Mouse (Mus musculus): ENCODE data around the gene Aarsd1. TPM values are rescaled to one million over a fixed set of nuclear protein-coding genes. Genes with fewer than 3 reads are reported as not detected.
A peak's percentile ranks its signal among the peaks of the same experiment; 100 is the strongest.
"Not testable (repeated sequence)": the region's sequence is repeated elsewhere in the genome, so short reads cannot be mapped to it uniquely, and the experiment has no call there.

Aarsd1 gene
- total RNA-seq, 2 experiments from 2014 or later: 17.9 to 19.2 TPM

DNA sequence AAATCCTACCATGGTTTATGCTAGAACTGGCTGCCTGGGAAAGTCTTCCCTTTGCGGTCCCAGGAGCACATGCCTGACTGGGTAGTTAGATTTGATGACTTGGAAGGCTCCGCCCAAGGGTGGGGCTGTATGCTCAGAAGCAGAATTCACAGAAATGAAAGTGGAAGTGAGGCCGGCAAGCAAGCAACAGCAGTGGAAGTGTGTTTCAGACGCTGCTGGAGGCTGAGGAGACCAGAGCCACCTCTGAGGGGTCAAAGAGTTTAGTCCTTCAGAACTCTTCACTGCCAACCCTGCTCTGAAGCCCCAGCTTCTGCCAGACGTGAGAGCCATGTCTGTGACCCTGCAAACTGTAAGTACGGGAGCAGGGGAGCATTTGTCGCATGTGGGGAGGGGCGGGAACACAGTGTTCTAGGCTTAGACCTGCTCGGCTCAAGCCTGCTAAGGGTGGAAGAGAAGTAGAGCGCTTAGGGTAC is 30.9 kb upstream of the Aarsd1 start, which contains the start of gene Ifi35:
Gene Ifi35, plus strand, starts transcription at position 134 of the 473 bp plus-strand sequence.
- intact Hi-C loops (cut with DNase I): loop anchor here (2.0 kb wide), 1 partner anchor 14 kb away; no protein-coding TSS in a partner anchor

DNA sequence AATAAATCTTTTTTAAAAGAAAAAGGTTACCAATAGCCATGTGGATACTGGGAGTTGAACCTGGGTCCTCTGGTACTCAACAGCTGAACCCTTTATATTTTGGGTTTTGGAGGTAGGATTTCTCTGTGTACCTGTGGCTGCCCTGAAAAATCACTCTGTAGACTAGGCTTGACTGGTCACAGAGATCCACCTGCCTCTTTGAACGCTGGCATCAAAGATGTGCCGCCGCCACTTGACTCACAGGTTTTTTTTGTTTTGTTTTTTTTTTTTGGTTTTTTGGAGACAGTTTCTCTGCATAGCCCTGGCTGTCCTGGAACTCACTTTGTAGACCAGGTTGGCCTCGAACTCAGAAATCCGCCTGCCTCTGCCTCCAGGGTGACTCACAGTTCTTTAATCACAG is 30.4 kb upstream of the Aarsd1 start:
- DNase-seq: no peak
- intact Hi-C loops (cut with DNase I): loop anchor here (2.0 kb wide), 1 partner anchor 15 kb away; no protein-coding TSS in a partner anchor

More for the DNA sequence above, 30.9 kb upstream of the Aarsd1 start, which contains the start of gene Ifi35:
- peak; percentile 80 to 85 for DNase-seq

DNA sequence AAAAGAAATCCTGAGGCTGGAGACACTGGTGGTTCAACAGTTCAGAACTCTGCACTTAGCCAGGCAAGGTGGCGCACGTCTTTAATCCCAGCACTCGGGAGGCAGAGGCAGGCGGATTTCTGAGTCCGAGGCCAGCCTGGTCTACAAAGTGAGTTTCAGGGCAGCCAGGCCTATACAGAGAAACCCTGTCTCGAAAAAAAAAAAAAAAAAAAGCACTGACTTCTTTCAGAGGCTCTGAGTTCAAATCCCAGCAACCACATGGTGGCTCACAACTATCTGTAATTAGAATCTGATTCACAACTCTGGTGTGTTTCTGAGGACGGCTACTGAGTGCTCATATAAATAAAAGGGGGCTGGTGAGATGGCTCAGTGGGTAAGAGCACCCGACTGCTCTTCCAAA is 29.4 kb upstream of the Aarsd1 start:
- DNase-seq; intact Hi-C loops (cut with DNase I): not testable (repeated sequence)

DNA sequence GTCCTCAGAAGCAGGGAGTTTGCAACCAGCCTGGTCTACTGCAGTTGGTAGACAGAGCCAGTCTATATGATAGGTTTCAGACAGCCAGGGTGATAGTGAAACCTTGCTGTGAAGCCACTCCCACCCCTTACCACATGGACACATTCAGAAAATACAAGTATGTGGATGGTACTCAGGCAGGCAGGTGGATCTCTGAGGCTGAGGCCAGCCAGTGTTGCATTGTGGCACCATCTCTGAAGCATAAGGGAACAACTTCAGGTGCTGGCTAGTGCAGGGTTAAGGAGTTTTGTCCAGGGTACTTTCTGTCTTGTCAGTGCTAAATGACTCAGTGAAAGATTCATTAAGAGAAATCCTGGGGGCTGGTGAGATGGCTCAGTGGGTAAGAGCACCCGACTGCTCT is 28.9 kb upstream of the Aarsd1 start:
- DNase-seq: no peak
- intact Hi-C loops (cut with DNase I): no loop called here

DNA sequence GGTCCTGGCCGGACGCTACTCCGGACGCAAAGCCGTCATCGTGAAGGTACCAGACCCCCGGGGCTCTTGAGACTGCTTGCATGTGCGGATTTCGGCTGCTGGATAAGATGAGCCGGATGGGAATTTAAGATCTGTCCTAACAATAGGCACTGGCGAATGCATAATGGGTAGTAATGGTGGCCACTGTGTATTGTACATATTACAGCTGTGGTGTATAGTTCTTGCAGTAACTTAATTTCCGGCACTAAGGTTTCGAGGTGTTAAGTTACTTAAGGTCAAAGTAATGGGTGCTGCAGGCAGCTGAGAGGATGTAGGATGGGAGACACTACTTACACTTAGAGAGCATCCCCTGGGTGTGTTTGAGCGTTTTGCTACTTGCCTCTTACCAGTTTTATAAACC is 25.3 kb upstream of the Aarsd1 start:
- intact Hi-C loops (cut with DNase I): no loop called here

DNA sequence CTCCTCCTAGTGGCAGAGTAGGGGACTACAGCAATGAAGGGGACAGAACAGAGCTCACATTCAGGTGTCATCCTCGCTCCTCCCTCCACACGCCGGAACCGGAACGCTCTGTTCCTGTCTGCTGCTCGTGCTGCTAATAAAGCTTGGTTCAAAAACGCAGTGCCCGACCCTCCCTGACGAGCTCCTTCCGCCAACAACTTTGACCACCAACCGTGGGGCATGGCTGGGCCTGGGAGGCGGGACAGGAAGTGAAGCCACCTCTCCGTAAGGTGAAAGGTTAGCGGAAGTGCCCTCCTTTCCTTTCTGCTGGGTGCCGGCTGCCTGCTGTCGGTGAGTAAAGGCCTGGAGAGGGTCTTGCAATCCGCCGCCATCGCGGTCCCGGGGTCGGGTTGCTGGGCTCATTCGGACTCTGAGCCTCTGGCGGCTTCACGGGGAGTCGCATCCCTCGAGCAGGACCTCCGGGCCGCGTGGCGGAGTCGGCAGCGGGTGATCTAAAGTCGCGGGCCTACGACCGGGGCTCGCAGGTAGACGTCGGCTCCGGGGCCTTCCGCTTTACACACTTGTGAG is 24.8 kb upstream of the Aarsd1 start, which contains the start of gene Rpl27:
Gene Rpl27, plus strand, starts transcription at position 172 of the 567 bp plus-strand sequence.
- peak; percentile 98 for DNase-seq
- intact Hi-C loops (cut with DNase I): no loop called here

More for the DNA sequence above, 25.3 kb upstream of the Aarsd1 start:
- DNase-seq: no peak

DNA sequence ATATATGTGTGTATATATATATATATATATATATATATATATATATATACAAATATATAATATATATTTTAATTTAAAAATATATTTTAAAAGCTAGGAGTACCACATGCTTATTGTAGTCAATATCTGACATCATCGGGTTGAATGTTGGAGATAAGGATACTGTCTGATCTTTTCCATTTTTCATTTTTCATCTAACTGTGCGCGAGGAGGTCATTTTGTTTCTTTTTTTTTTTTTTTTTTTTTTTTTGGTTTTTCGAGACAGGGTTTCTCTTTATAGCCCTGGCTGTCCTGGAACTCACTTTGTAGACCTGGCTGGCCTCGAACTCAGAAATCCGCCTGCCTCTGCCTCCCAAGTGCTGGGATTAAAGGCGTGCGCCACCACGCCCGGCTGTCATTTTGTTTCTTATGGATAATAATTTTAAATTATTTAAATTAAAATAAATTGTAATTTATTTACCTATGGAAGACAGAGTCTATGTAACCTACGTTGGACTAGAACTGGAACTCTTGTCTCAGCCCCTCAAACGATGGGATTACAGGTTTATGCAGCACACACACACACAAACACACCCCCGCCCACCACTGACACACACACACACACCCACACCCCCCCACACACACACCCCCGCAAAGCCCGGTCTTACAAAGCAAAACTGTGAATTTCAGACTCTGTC is 24.2 kb upstream of the Aarsd1 start:
- DNase-seq; intact Hi-C loops (cut with DNase I): not testable (repeated sequence)

DNA sequence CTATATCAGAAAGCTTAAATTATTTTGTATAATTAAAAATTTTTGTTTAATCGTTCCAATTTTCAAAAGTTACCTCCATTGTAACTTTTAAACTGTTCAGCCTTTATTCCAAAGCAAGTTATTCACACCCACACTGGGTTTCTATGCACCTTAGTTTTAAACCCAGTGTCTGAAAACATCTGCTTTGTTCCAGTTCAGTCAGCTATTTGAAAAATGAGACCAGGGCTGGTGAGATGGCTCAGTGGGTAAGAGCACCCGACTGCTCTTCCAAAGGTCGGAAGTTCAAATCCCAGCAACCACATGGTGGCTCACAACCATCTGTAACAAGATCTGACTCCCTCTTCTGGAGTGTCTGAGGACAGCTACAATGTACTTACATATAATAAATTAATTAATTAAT is 20.6 kb upstream of the Aarsd1 start:
- intact Hi-C loops (cut with DNase I); DNase-seq: not testable (repeated sequence)

DNA sequence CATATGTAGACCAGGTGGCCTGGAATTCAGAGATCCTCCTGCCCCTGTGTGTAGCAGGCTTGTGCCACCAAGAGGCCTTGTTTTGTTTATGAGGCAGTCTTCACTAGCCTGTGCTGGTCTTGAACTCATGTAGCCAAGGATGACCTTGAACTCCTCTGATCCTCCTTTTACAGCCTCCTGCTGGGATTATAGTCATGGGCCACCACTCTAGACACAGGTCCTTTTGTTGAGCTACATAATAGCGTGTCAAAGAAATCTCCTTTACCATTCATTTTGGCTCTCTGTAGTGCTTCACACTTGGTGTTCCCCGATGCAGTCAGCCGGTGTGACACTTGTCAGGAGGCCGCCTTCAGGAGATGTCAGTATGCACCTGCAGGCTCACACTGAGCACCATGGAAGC is 19.5 kb upstream of the Aarsd1 start:
- no peak for DNase-seq
- intact Hi-C loops (cut with DNase I): no loop called here

DNA sequence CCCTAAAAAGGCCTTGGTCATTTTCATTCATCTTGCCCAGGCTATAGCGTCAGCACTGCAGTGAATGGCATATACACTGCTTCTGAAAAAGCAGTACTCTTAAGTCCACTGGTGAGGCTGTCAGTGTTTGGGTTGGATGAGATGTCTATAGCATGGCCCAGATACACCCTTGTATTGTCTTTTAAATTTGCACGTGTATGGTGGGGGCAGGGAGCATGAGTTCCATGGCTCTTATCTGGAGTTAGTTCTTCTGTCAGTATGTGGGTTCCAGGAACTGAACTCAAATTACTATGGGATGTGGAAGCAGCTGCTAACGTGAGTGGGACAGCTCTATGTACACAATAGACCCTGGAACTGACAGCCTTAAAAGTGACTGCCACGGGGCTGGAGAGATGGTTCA is 18.4 kb upstream of the Aarsd1 start:
- intact Hi-C loops (cut with DNase I): no loop called here
- DNase-seq: no peak

DNA sequence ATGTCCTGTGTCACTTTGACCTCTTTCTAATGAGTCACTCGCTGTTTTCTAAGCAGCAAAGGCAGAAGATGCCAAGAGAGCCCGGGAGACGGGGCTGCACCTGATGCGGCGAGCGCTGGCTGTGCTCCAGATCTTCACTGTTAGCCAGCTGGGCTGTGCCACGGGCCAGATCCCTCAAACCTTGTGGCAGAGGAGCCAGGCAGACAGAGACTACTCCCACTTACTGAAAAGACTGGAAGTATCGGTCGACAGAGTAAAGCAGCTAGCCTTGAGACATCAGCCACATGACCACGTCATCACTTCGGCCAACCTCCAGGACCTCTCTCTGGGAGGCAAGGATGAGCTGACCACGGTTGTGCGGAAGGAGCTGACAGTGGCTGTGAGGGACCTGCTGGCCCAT is 16.0 kb upstream of the Aarsd1 start:
- intact Hi-C loops (cut with DNase I): no loop called here
- DNase-seq: no peak

DNA sequence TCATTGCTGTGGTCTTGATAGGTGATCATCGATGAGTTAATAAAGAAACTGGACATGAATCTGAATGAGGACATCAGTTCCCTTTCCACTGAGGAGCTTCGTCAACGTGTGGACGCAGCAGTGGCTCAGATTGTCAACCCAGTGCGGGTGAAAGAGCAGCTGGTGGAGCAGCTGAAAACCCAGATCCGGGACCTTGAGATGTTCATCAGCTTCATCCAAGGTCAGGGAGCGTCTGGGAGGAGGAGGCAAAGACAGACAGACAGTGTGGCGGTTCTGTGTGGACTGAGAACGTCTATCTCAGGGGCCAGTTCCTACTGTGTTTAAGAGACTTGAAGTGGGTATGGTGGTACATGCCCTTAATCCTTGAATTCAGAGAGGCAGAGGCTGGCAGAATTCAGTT is 13.9 kb upstream of the Aarsd1 start:
- no peak for DNase-seq
- intact Hi-C loops (cut with DNase I): no loop called here

DNA sequence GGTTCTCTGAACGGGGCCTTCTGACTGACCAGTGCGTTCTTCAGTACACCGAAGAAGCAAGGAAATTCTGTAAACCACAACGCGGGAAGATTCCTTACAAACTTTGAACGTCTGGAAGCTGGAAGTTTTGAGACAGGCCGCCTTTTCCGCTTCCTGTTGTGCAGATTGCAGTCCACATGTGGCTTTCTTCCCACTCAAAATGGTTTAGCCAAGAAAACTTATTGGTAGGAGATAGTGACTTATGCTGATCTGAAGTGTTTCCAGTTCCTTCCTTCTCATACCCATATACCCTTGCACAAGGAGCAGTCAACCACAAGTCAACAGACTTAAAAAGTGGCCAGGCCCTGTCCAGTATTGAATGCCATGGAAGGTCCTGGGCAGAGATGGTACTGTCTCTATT is 8.8 kb upstream of the Aarsd1 start:
- DNase-seq: no peak
- intact Hi-C loops (cut with DNase I): no loop called here

DNA sequence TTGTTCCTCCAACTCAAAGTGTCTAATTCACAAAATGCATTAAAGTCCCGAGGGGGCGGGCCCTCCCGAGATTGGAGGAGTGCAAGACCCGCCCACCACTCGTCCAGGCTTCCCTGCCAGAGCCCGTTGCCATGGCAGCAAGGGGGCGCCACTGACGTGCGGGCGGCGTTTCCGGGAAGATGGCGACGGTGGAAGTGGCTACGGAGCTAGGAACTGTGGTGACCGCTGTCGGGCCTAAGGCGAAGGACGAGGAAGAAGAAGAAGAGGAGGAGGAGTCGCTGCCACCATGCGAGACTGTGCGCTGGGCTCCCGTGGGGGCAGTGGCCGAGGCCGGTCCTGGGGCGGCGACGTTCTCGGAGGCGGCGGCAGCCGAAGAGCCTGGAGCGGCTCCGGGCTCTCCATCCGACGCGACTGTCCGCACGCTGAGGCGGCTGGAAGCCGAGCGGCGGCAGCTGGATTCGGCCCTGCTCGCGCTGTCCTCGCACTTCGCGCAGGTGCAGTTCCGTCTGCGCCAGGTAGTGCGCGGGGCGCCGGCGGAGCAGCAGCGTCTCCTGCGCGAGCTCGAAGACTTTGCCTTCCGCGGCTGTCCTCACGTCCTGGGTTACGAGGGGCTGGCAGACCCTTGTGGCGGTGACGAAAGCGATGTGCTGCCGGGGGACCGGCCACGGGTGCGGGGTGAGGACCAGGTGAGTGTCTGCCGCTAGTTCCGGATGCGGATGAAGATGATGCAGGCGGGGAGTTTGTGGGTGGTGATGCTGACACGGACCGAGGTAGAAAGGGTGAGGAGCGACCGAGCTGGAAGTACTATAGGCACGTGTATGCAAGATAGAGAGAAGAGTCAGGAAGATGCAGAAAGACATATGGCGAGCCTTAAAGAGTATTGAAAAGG is 7.8 kb upstream of the Aarsd1 start, which contains the start of the genes Rundc1 and Ptges3l:
Gene Rundc1, plus strand, starts transcription at position 161 of the 889 bp plus-strand sequence.
Gene Ptges3l, minus strand, starts transcription at position 409 of the 889 bp plus-strand sequence.
- intact Hi-C loops (cut with DNase I): no loop called here
- peak; percentile 99 for DNase-seq

DNA sequence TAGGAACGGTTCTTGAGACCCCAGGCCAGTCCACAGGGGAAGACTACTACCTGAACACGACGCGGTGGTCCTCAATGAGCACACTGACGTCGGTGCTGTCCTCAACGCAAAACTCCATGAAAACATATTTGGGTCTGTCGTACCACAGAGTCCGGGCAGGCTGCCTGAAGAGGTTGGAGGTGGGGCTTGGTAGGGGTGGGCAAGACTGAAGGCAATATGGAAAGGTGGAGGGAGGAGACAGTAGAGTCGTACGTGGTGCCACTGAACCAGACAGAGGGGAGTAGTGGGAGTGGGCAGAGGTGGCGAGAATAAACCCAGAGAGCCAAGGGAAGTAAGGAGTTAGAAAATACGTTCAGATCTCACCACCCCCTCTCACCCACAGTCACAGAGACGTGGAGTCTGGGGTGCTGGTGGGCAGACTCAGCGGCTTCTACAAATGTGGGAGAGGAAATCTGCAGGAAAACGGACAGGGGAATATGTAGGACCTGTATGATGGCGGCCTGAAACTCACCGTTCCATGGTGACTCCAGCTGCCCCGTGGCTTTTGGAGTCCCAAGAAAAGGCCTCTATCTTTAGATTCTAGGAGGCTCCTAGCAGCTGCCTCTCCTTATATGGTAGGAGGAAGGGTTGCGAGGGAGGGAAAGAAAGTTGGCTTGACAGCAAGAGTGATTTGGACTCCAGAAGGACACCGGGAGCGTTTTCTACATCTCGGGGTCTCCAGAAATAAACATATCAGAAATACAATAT is 6.9 kb upstream of the Aarsd1 start, which contains the start of gene Gm27029:
Gene Gm27029, minus strand, starts transcription at position 692 of the 747 bp plus-strand sequence.
- peak; percentile 52 to 54 for DNase-seq
- intact Hi-C loops (cut with DNase I): no loop called here

DNA sequence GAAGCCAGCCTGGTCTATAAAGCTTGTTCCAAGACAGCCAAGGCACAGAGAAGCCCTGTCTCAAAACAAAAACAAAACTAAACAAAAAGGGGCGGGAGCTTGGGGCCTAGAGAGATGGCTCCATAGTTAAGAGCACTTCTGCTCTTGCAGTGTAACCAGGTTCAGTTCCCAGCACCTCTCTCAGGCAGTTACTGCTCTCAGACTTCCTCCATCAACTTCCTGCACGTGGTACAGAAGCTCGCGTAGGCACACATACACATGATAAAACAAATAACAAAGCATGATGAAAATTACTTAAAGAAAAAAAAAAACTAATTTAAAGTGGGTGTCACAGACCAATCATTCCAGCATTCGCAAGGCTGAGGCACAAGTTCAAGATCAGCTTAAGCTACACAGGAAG is 2.7 kb upstream of the Aarsd1 start:
- no peak for DNase-seq
- intact Hi-C loops (cut with DNase I): no loop called here

DNA sequence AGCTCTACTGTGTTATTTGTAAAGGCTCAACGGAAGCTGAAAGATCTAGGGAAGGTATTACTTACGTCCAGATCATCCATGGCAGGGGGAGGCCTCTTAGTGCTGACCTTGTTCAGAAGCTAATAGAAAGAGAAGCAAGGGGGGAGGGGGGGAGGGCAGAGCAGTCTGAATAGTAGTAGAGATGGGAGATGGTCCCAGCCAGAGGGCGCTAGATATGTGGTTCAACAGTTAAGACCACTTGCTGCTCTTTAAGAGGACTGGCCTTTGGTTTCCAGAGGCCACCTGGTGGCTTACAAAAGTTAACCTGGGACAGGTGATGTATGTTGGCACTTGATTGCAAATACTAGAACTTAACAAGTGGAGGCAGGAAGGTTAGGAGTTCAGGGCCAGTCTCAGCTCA is 2.2 kb upstream of the Aarsd1 start:
- intact Hi-C loops (cut with DNase I): no loop called here
- no peak for DNase-seq

DNA sequence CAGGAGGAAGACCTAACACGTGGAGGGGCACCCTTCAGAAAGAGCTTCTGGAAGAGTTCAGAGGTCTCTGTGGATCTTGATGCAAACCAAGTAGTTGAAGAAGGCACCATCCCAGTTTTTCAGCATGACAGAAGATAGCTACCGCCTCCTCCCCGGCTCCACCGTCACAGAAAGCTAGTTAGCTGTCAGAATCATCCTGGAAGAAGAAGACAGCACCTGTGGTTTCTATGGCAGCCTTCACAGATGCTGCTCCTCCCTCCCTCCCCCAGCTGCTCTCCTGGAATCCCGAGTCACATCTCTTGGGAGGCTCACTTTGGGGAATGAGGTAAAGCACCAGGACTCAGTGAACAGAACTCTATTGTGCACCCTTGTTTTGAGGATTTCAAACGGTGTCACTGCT is 1.6 kb upstream of the Aarsd1 start:
- DNase-seq: no peak
- intact Hi-C loops (cut with DNase I): no loop called here

DNA sequence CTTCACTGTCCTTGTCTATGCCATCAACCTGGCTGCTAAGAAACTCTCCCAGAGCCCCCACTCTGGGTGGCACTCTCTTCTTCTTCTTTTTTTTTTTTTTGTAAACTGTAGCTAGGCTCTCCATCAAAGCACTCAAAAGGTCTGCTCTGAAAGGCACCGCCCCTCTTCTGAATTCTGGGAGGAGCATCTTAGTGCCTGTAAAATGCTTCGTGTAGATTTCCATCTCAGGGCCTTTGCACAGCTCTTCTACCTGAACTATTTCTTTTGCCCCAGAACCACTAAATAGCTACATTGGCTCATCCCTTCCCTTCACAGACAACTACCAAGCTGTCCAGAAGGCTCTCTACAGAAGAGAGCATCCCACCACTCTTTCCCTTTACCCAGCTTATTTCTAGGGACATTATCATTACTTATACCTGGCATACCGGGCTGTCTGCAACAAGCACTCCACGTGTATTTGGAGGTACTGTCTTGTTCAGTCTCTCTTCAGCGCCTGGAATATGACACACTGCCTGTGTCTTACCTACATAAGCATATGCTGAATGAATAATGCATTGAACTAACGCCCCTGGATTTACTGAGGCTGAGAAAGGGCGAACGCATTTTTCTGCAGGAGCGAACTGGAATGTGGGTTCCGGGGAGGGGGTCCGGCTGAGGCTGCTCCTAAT is 848 bp downstream of the Aarsd1 start:
- DNase-seq: no peak
- intact Hi-C loops (cut with DNase I): no loop called here

DNA sequence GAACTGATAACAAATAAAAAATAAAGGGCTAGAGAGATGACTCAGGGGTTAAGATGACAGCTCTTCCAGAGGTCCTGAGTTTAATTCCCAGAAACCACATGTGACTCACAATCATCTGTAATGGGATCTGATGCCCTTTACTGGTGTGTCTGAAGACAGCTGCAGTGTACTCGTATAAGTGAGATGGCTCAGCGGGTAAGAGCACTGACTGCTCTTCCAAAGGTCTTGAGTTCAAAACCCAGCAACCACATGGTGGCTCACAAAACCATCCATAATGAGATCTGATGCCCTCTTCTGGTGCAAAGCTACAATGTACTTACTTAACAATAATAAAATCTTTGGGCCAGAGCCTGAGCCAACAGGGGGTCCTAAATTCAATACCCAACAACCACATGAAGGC is 2.1 kb downstream of the Aarsd1 start:
- intact Hi-C loops (cut with DNase I): no loop called here
- no peak for DNase-seq

All from heart, postnatal 10 days (tissue).